Mouse (Mus musculus): Measurements from ENCODE around the gene Gimap1. TPM values are rescaled to one million over a fixed set of nuclear protein-coding genes. Genes with fewer than 3 reads are reported as not detected.

Gimap1 gene
- 9.2 and 10.0 TPM in 2 replicates for polyA plus RNA-seq (2015; fragmentation: Nextera tagmentation; extraction: Ambion mirVana)

GRCm38 (mm10) chr6:48738961-48739779 lies at the start of gene Gimap1:
Gene Gimap1 (plus strand): TSS chr6:48739054.
- H3K4me2 ChIP-seq (ENCODE audit: low read depth, low read length): peak within 1 kb of the TSS; percentile 39
- H3K4me1 ChIP-seq (ENCODE audit: insufficient read depth): peaks cover 23% of the 10 kb centered on the region
- TF ChIP-seq EP300 (IDR thresholded peaks at IDR 0.05; ENCODE audit: low read depth) (no peak), CTCF (IDR thresholded peaks at IDR 0.05; ENCODE audit: low read depth) (no peak)
- ATAC-seq (no peak), DNase-seq (peak; percentile 21)
- peak within 1 kb of the TSS; percentile 41; the same call in 1 of the 2 replicates for H3K9ac ChIP-seq (replicated peaks)
- no peaks in the 10 kb centered on the region for H3K9me3 ChIP-seq (ENCODE audit: low read length)
- no peaks in the 10 kb centered on the region for H3K27me3 ChIP-seq (ENCODE audit: insufficient read depth, low read length)
- H3K27ac ChIP-seq (ENCODE audit: low read depth): peak within 1 kb of the TSS; percentile 51
- peak within 1 kb of the TSS; percentile 45 for H3K4me3 ChIP-seq (ENCODE audit: low read depth, low read length)
- WGBS (ENCODE audit: insufficient replicate concordance): 29% methylated on average over 15 of the region's 15 CpGs
- H3K36me3 ChIP-seq (replicated peaks; ENCODE audit: insufficient read depth, low read length): no peaks in the 10 kb centered on the region

GRCm38 (mm10) chr6:48689320-48689719 lies 49.5 kb upstream of the Gimap1 start:
- Histone ChIP-seq H3K27me3 (ENCODE audit: insufficient read depth, low read length) (no peaks in the 10 kb centered on the region), H3K4me1 (ENCODE audit: insufficient read depth) (0 out of 2 replicates have a peak, but pooled peaks cover 3% of the 10 kb centered on the region), H3K4me3 (ENCODE audit: low read depth, low read length) (no peak overlapping the region), H3K27ac (ENCODE audit: low read depth) (no peak overlapping the region), H3K4me2 (ENCODE audit: low read depth, low read length) (no peak overlapping the region), H3K9ac (replicated peaks) (no peak overlapping the region), H3K9me3 (ENCODE audit: low read length) (no peaks in the 10 kb centered on the region), H3K36me3 (replicated peaks; ENCODE audit: insufficient read depth, low read length) (no peaks in the 10 kb centered on the region)
- ATAC-seq (no peak), DNase-seq (no peak)
- 62% methylated on average over 2 of the region's 2 CpGs for WGBS (ENCODE audit: insufficient replicate concordance)
- TF ChIP-seq EP300 (IDR thresholded peaks at IDR 0.05; ENCODE audit: low read depth): no peak
- TF ChIP-seq CTCF (IDR thresholded peaks at IDR 0.05; ENCODE audit: low read depth): no peak

GRCm38 (mm10) chr6:48692962-48693361 lies 45.9 kb upstream of the Gimap1 start:
- 69% methylated on average over 6 of the region's 6 CpGs for WGBS (ENCODE audit: insufficient replicate concordance)
- peak; percentile 9 for DNase-seq
- no peaks in the 10 kb centered on the region for H3K4me1 ChIP-seq (ENCODE audit: insufficient read depth)
- H3K36me3 ChIP-seq (replicated peaks; ENCODE audit: insufficient read depth, low read length): no peaks in the 10 kb centered on the region
- no peak overlapping the region for H3K4me2 ChIP-seq (ENCODE audit: low read depth, low read length)
- no peaks in the 10 kb centered on the region for H3K27me3 ChIP-seq (ENCODE audit: insufficient read depth, low read length)
- H3K4me3 ChIP-seq (ENCODE audit: low read depth, low read length): no peak overlapping the region
- H3K27ac ChIP-seq (ENCODE audit: low read depth): no peak overlapping the region
- ATAC-seq: no peak
- H3K9ac ChIP-seq (replicated peaks): no peak overlapping the region
- TF ChIP-seq EP300 (IDR thresholded peaks at IDR 0.05; ENCODE audit: low read depth): no peak
- TF ChIP-seq CTCF (IDR thresholded peaks at IDR 0.05; ENCODE audit: low read depth): no peak
- H3K9me3 ChIP-seq (ENCODE audit: low read length): no peaks in the 10 kb centered on the region

- H3K9ac ChIP-seq (replicated peaks): no peak overlapping the region
- DNase-seq (peak; percentile 4), ATAC-seq (no peak)
- H3K9me3 ChIP-seq (ENCODE audit: low read length): no peaks in the 10 kb centered on the region
- peaks cover 14% of the 10 kb centered on the region; the same call in 1 of the 2 replicates for H3K4me1 ChIP-seq (ENCODE audit: insufficient read depth)
- H3K36me3 ChIP-seq (replicated peaks; ENCODE audit: insufficient read depth, low read length): no peaks in the 10 kb centered on the region
- no peak overlapping the region for H3K4me2 ChIP-seq (ENCODE audit: low read depth, low read length)
- TF ChIP-seq EP300 (IDR thresholded peaks at IDR 0.05; ENCODE audit: low read depth) (no peak), CTCF (IDR thresholded peaks at IDR 0.05; ENCODE audit: low read depth) (no peak)
- no peaks in the 10 kb centered on the region for H3K27me3 ChIP-seq (ENCODE audit: insufficient read depth, low read length)
- H3K27ac ChIP-seq (ENCODE audit: low read depth): peak overlapping the region; percentile 24; the same call in 1 of the 2 replicates
- 83% methylated on average over 4 of the region's 4 CpGs for WGBS (ENCODE audit: insufficient replicate concordance)
- no peak overlapping the region for H3K4me3 ChIP-seq (ENCODE audit: low read depth, low read length)
Measured at GRCm38 (mm10) chr6:48696830-48697554, 41.9 kb upstream of the Gimap1 start.

GRCm38 (mm10) chr6:48697555-48697930 lies 41.3 kb upstream of the Gimap1 start:
- H3K9ac ChIP-seq (replicated peaks): no peak overlapping the region
- TF ChIP-seq CTCF (IDR thresholded peaks at IDR 0.05; ENCODE audit: low read depth) (no peak), EP300 (IDR thresholded peaks at IDR 0.05; ENCODE audit: low read depth) (no peak)
- peak overlapping the region; percentile 24; the same call in 1 of the 2 replicates for H3K27ac ChIP-seq (ENCODE audit: low read depth)
- H3K9me3 ChIP-seq (ENCODE audit: low read length): no peaks in the 10 kb centered on the region
- no peaks in the 10 kb centered on the region for H3K36me3 ChIP-seq (replicated peaks; ENCODE audit: insufficient read depth, low read length)
- 57% methylated on average over 1 of the region's 1 CpGs for WGBS (ENCODE audit: insufficient replicate concordance)
- H3K4me1 ChIP-seq (ENCODE audit: insufficient read depth): peaks cover 14% of the 10 kb centered on the region; the same call in 1 of the 2 replicates
- no peak overlapping the region for H3K4me2 ChIP-seq (ENCODE audit: low read depth, low read length)
- no peak overlapping the region for H3K4me3 ChIP-seq (ENCODE audit: low read depth, low read length)
- ATAC-seq (no peak), DNase-seq (no peak)
- H3K27me3 ChIP-seq (ENCODE audit: insufficient read depth, low read length): no peaks in the 10 kb centered on the region
